Mouse (Mus musculus) intestine, postnatal 0 days (tissue): Measurements from ENCODE around the gene Mon2. TPM values are rescaled to one million over a fixed set of nuclear protein-coding genes. Genes with fewer than 3 reads are reported as not detected.

ENCODE experiments used
- ATAC-seq: fragments of 200-750 bp; cut with Nextera tagmentation; 2 replicates; pipeline ENCODE4 v1.8.0; 2017; ENCODE audit warnings: mild to moderate bottlenecking, moderate TSS enrichment, moderate library complexity
- H3K27ac ChIP-seq: fragments of 300-500 bp; sonication (generic); 2 replicates; pipeline ENCODE4 v1.5.1; 2014; ENCODE audit warnings: mild to moderate bottlenecking, low read depth, low read length, moderate library complexity
- H3K27me3 ChIP-seq: fragments of 300-500 bp; sonication (generic); replicated peaks from 2 replicates; pipeline ENCODE4 v1.6.1; 2014; ENCODE audit warnings: low read length, mixed read lengths; ENCODE audit not compliant: control insufficient read depth, insufficient read depth
- H3K36me3 ChIP-seq: fragments of 300-500 bp; sonication (generic); 2 replicates; pipeline ENCODE4 v1.6.1; 2014; ENCODE audit warnings: mild to moderate bottlenecking, moderate library complexity; ENCODE audit not compliant: control insufficient read depth, insufficient read depth
- H3K4me1 ChIP-seq: fragments of 300-500 bp; sonication (generic); replicated peaks from 2 replicates; pipeline ENCODE4 v1.6.1; 2014; ENCODE audit warnings: antibody characterized with exemption, low read length, mixed read lengths; ENCODE audit not compliant: control insufficient read depth, insufficient read depth
- H3K4me2 ChIP-seq: fragments of 300-500 bp; sonication (generic); replicated peaks from 2 replicates; pipeline ENCODE4 v1.6.1; 2014; ENCODE audit warnings: low read depth, mild to moderate bottlenecking, moderate library complexity
- H3K4me3 ChIP-seq: fragments of 300-500 bp; sonication (generic); 2 replicates; pipeline ENCODE4 v1.5.1; 2014; ENCODE audit warnings: low read depth, low read length
- H3K9ac ChIP-seq: fragments of 300-500 bp; sonication (generic); 2 replicates; pipeline ENCODE4 v1.6.1; 2014; ENCODE audit warnings: mild to moderate bottlenecking, low read depth, low read length
- H3K9me3 ChIP-seq: fragments of 300-500 bp; sonication (generic); 2 replicates; pipeline ENCODE4 v1.6.1; 2016; ENCODE audit warnings: mixed run types; ENCODE audit not compliant: control insufficient read depth
- CTCF ChIP-seq: sonication (generic); IDR thresholded peaks from 2 replicates; pipeline ENCODE4 v1.5.1; 2016; ENCODE audit warnings: low read depth, mild to moderate bottlenecking, control low read depth, antibody characterized with exemption, moderate library complexity
- WGBS: fragments of 180-500 bp; shearing (Covaris S2); extraction: QIAGEN DNeasy Blood & Tissue Kit; methylation state at CpG from one replicate; pipeline ENCODE4 v1.1.7; 2014; 5-methylcytosine and 5-hydroxymethylcytosine counted together
- polyA plus RNA-seq: library from polyadenylated mRNA; unstranded; fragments of >200 nt; fragmentation: Nextera tagmentation; extraction: Ambion mirVana; gene quantifications from 2 replicates; pipeline ENCODE4 v1.2.1, GENCODE M21; 2015

Gene Mon2
- polyA plus RNA-seq, 1 experiment from 2014 or later = 16.4 TPM

DNA sequence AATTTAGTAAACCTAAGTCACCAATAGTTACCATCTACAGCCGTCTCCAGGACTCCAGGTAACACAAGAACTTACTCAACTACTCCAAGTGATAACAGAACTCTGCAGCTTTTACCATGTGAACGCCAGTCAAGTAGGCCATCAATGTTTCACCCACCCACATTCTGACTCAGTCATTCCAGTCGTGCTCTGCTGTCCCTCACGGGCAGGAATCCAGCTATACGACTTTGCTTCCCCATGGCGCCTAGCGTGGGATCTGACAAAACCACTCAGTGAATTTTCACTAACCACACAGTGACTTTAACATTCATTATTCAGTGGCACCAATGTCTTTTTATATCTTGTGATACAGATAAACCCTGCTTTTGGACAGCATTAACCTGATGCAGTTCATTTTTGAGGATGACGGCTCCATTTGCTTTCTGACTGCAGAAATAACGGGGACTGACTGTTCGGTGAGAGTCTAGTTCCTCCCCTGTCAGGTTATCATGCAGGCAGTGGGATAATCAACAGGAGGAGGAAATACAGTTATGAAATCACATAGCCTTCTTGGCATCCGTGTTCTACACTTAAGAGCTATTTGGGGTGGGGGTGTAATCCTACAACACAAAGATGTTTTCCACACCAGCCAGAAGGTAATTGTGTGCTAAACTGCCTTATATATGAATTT lies 93.3 kb downstream of the Mon2 start:
- H3K27me3 ChIP-seq = no peaks in the 10 kb centered on the region
- H3K27ac ChIP-seq = no peak overlapping the region
- peaks cover 4% of the 10 kb centered on the region; the same call in 1 of the 2 replicates for H3K36me3 ChIP-seq
- ATAC-seq = no peak
- H3K4me1 ChIP-seq = no peaks in the 10 kb centered on the region
- H3K4me2 ChIP-seq = peak overlapping the region; percentile 79
- TF ChIP-seq CTCF = no peak
- H3K9ac ChIP-seq = no peak overlapping the region
- H3K4me3 ChIP-seq = peak overlapping the region; percentile 94; the same call in 1 of the 2 replicates
- H3K9me3 ChIP-seq = no peaks in the 10 kb centered on the region
- 63% methylated on average over 11 of the region's 11 CpGs for WGBS

DNA sequence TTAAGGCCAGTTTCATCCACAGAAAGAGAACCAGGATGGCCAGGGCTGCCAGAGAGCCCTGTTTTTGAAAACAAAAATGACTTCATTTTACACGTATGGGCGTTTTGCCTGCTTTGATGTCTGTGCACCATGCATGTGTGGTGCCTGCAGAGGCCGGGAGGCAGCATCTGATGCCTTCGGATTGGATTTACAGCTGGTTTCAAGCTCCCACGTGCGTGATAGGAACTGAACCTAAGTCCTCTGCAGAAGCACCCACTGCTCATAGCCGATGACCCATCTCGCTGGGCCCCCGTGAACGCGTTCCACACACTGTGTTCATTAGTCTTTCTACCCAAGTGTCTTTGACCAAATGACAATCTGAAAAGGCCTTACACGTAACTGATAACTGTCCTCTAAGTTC lies 96.2 kb downstream of the Mon2 start:
- WGBS = 96% methylated on average over 12 of the region's 12 CpGs
- Histone ChIP-seq H3K27ac (no peak overlapping the region), H3K4me1 (no peaks in the 10 kb centered on the region), H3K9me3 (no peaks in the 10 kb centered on the region), H3K27me3 (no peaks in the 10 kb centered on the region), H3K36me3 (peaks cover 4% of the 10 kb centered on the region; the same call in 1 of the 2 replicates), H3K4me3 (no peak overlapping the region), H3K4me2 (no peak overlapping the region), H3K9ac (no peak overlapping the region)
- no peak for ATAC-seq
- TF ChIP-seq CTCF = no peak

DNA sequence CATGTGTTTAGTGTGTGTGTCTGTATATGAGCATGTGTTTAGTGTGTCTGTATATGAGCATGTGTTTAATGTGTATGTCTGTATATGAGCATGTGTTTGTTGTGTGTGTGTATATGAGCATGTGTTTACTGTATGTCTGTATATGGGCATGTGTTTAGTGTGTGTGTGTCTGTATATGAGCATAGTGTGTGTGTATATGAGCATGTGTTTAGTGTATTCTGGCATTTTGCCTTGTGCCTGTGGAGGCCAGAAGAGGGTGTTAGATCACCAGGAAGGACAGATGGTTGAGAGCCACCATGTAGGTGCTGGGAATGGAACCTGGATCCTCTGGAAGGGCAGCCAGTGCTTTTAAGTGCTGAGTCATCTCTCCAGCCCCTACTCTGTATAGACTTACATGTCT lies 96.9 kb downstream of the Mon2 start:
- Histone ChIP-seq H3K36me3 (peaks cover 4% of the 10 kb centered on the region; the same call in 1 of the 2 replicates), H3K9ac (no peak overlapping the region), H3K4me3 (no peak overlapping the region), H3K27me3 (no peaks in the 10 kb centered on the region), H3K4me2 (no peak overlapping the region), H3K27ac (no peak overlapping the region), H3K4me1 (no peaks in the 10 kb centered on the region), H3K9me3 (no peaks in the 10 kb centered on the region)
- no peak for TF ChIP-seq CTCF
- ATAC-seq = no peak

DNA sequence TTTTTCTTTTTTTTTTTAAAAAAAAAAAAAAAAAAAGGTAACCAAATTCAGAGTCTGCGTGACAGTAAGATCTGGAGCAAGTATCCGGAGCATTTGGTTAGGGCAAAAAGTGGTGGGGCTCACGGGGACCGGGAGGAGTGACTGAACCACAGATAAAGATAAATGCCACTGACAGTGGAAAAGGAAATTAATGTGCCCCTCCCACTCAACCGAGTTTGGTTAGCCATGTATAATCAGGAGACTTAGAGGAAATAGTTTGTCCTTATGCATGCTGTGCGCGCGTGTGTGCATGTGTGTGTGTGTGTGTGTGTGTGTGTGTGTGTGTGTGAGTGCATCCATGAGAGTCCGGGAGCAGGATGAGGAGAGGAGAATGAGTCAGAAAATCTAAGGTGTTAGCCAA lies 100.3 kb downstream of the Mon2 start:
- ATAC-seq = no peak
- H3K36me3 ChIP-seq = peaks cover 4% of the 10 kb centered on the region; the same call in 1 of the 2 replicates
- no peak overlapping the region for H3K9ac ChIP-seq
- H3K4me1 ChIP-seq = no peaks in the 10 kb centered on the region
- no peak overlapping the region for H3K27ac ChIP-seq
- no peaks in the 10 kb centered on the region for H3K9me3 ChIP-seq
- no peaks in the 10 kb centered on the region for H3K27me3 ChIP-seq
- H3K4me3 ChIP-seq = no peak overlapping the region
- H3K4me2 ChIP-seq = no peak overlapping the region
- TF ChIP-seq CTCF = no peak
- 68% methylated on average over 9 of the region's 9 CpGs for WGBS

GRCm38 (mm10) chr10:122973241-122973640 lies 103.1 kb downstream of the Mon2 start:
- Histone ChIP-seq H3K27ac (no peak overlapping the region), H3K4me1 (no peaks in the 10 kb centered on the region), H3K9ac (no peak overlapping the region), H3K36me3 (no peaks in the 10 kb centered on the region; the same call in 1 of the 2 replicates), H3K4me2 (no peak overlapping the region), H3K27me3 (no peaks in the 10 kb centered on the region), H3K9me3 (no peaks in the 10 kb centered on the region), H3K4me3 (no peak overlapping the region)
- ATAC-seq = no peak
- TF ChIP-seq CTCF = no peak

GRCm38 (mm10) chr10:122970188-122970587 lies 106.1 kb downstream of the Mon2 start:
- H3K4me3 ChIP-seq = no peak overlapping the region
- no peak overlapping the region for H3K9ac ChIP-seq
- H3K27ac ChIP-seq = no peak overlapping the region
- 91% methylated on average over 7 of the region's 7 CpGs for WGBS
- no peaks in the 10 kb centered on the region for H3K27me3 ChIP-seq
- H3K36me3 ChIP-seq = no peaks in the 10 kb centered on the region
- no peaks in the 10 kb centered on the region for H3K9me3 ChIP-seq
- no peaks in the 10 kb centered on the region for H3K4me1 ChIP-seq
- no peak overlapping the region for H3K4me2 ChIP-seq
- ATAC-seq = no peak
- TF ChIP-seq CTCF = no peak
